In the genomic region with DNA sequence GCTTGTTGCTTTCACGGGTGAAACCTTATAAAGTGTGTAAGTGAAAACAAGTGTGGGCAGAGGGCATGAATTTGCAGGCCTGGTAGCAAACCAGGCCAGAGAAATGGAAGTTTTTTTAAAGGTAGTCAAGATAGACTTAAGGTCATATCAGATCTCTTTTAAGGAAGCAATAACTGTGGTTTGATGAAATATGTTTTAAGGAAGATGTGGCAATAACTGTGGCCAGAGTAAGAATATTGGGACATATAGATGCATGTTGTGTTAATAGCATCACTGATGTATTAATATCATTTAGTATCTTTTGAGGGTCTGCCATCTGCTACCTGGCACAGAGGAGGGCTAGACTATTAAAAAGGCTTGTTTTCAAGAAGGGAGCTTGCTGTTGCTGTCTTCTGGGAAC, we compare ENCODE assay signal across 28 mouse cellular contexts. TPM values are rescaled to one million over a fixed set of nuclear protein-coding genes. Genes with fewer than 3 reads are reported as not detected.
DNase-seq lines count a peak whose midpoint lies in the region; ATAC-seq and TF ChIP-seq lines count a peak whose summit lies in the region.
"Had no signal": no experiment of that assay in that cellular context is flagged by ENCODE, and none has a peak within 500 bp of the region (broad histone marks: within the 10 kb centered on the region; RNA-seq: fewer than 3 reads in every experiment).

No protein-coding gene starts in this region.

- 33% methylated on average over 1 of the region's 1 CpGs for WGBS in lung, postnatal 0 days
- 76% methylated on average over 1 of the region's 1 CpGs for WGBS in midbrain, embryonic 14.5 days

- no peak overlapping the region for H3K27ac ChIP-seq in lung, postnatal 0 days (ENCODE audit: low read length)
- H3K27ac ChIP-seq in midbrain, embryonic 14.5 days (replicated peaks; ENCODE audit: low read depth, low read length): no peak overlapping the region
- H3K27ac ChIP-seq: embryonic facial prominence, embryonic 10.5 days; embryonic facial prominence, embryonic 13.5 days; forebrain, embryonic 10.5 days; forebrain, embryonic 13.5 days; hindbrain, embryonic 14.5 days; hindbrain, postnatal 0 days had no signal

- H3K27me3 ChIP-seq in lung, postnatal 0 days (replicated peaks; ENCODE audit: insufficient read depth, low read length): no peaks in the 10 kb centered on the region
- H3K27me3 ChIP-seq in midbrain, embryonic 14.5 days (ENCODE audit: control insufficient read depth, insufficient read depth, low read length): no peaks in the 10 kb centered on the region
- H3K27me3 ChIP-seq: CH12.LX; embryonic facial prominence, embryonic 13.5 days; forebrain, embryonic 13.5 days had no signal

- TF ChIP-seq EP300 in lung, postnatal 0 days (IDR thresholded peaks at IDR 0.05): no peak

- H3K4me1 ChIP-seq in lung, postnatal 0 days (ENCODE audit: insufficient read depth, low read depth, low read length): no peaks in the 10 kb centered on the region
- H3K4me1 ChIP-seq in midbrain, embryonic 14.5 days (ENCODE audit: control insufficient read depth, insufficient read depth, low read length): no peaks in the 10 kb centered on the region
- H3K4me1 ChIP-seq: embryonic facial prominence, embryonic 10.5 days; embryonic facial prominence, embryonic 13.5 days; forebrain, embryonic 10.5 days; forebrain, embryonic 13.5 days had no signal

- no peaks in the 10 kb centered on the region for H3K9me3 ChIP-seq in lung, postnatal 0 days (ENCODE audit: low read length)
- H3K9me3 ChIP-seq in midbrain, embryonic 14.5 days (ENCODE audit: control insufficient read depth, low read length): no peaks in the 10 kb centered on the region
- H3K9me3 ChIP-seq: embryonic facial prominence, embryonic 10.5 days; embryonic facial prominence, embryonic 13.5 days; forebrain, embryonic 10.5 days; forebrain, embryonic 13.5 days; G1E had no signal

- 0 out of 2 replicates have a peak, but pooled peaks cover 14% of the 10 kb centered on the region for H3K36me3 ChIP-seq in lung, postnatal 0 days (ENCODE audit: insufficient read depth, low read length)
- H3K36me3 ChIP-seq in midbrain, embryonic 14.5 days (ENCODE audit: control insufficient read depth, insufficient read depth, low read length): peaks cover 40% of the 10 kb centered on the region

- peak; percentile 21 for DNase-seq in lung, postnatal 0 days (ENCODE audit: low spot score)
- no peak for DNase-seq in lung, postnatal 4 days
- DNase-seq in kidney, adult 11 months: no peak
- DNase-seq in midbrain, embryonic 14.5 days: no peak
- DNase-seq: adrenal gland, adult 2 months; adrenal gland, postnatal 14 days; B cell, adult 2 months; cerebellum, adult 11 months; cerebellum, adult 2 months; cerebellum, adult 9-11 months; cerebellum, postnatal 25 days; embryo, embryonic 11 days; gastrocnemius, postnatal 10 days; gastrocnemius, postnatal 36 days; heart, adult 11 months had no signal

- no peak for ATAC-seq in lung, postnatal 0 days
- ATAC-seq in hematopoietic stem cell, adult 5-6 weeks (replicated peaks in 1 of 2; ENCODE audit: insufficient read depth in 1 of 2, low FRiP score in 2 of 2, low TSS enrichment in 1 of 2, low read depth in 1 of 2, poor library complexity in 2 of 2, severe bottlenecking in 2 of 2): peak; percentile 46 to 66; a peak in 3 of 4 replicates
- peak; percentile 63; the same call in 1 of the 2 replicates for ATAC-seq in monocyte, adult 5-6 weeks (replicated peaks; ENCODE audit: insufficient number of reproducible peaks, low FRiP score, low TSS enrichment, poor library complexity, severe bottlenecking)
- ATAC-seq in midbrain, embryonic 14.5 days (ENCODE audit: low FRiP score, low TSS enrichment): no peak
- ATAC-seq: forebrain, embryonic 13.5 days; forebrain, embryonic 16.5 days; hindbrain, postnatal 0 days; inflammation-experienced regulatory T-cells, adult 6 months had no signal

- H3K4me3 ChIP-seq in lung, postnatal 0 days (ENCODE audit: low read depth, low read length): no peak overlapping the region
- no peak overlapping the region for H3K4me3 ChIP-seq in midbrain, embryonic 14.5 days (replicated peaks; ENCODE audit: low read depth, low read length)
- H3K4me3 ChIP-seq: embryonic facial prominence, embryonic 10.5 days; embryonic facial prominence, embryonic 13.5 days; forebrain, embryonic 10.5 days; forebrain, embryonic 13.5 days had no signal

- TF ChIP-seq CTCF in lung, postnatal 0 days (IDR thresholded peaks at IDR 0.05): no peak

- no peak overlapping the region for H3K4me2 ChIP-seq in lung, postnatal 0 days (replicated peaks; ENCODE audit: low read depth, low read length)
- no peak overlapping the region for H3K4me2 ChIP-seq in midbrain, embryonic 14.5 days (ENCODE audit: low read length)
- H3K4me2 ChIP-seq: embryonic facial prominence, embryonic 13.5 days; forebrain, embryonic 13.5 days; heart, embryonic 11.5 days; hindbrain, embryonic 14.5 days had no signal

- no peak overlapping the region for H3K9ac ChIP-seq in lung, postnatal 0 days (replicated peaks; ENCODE audit: low read depth)
- H3K9ac ChIP-seq in midbrain, embryonic 14.5 days (replicated peaks; ENCODE audit: low read length): no peak overlapping the region
- H3K9ac ChIP-seq: embryonic facial prominence, embryonic 13.5 days; forebrain, embryonic 13.5 days; hindbrain, embryonic 14.5 days had no signal

RNA-seq across cellular contexts. Expression of a gene that starts 10.0 kb away (rescaled TPM):
- 15.4 and 15.6 TPM in 2 replicates for polyA plus RNA-seq in lung, postnatal 0 days (2015; fragmentation: Nextera tagmentation; extraction: Ambion mirVana)
- 23.3 and 28.2 TPM in 2 replicates for total RNA-seq in hematopoietic stem cell, adult 5-6 weeks (2017)
- 3.8 to 8.8 TPM (median 5.2 TPM) in 3 replicates for total RNA-seq in monocyte, adult 5-6 weeks (2017)
- polyA plus RNA-seq in midbrain, embryonic 14.5 days (2014; fragmentation: Nextera tagmentation; extraction: Ambion mirVana): 38.1 and 48.9 TPM in 2 replicates

RNA-seq across cellular contexts. Expression of a gene that starts 27.0 kb away (rescaled TPM):
- polyA plus RNA-seq in lung, postnatal 0 days (2015; fragmentation: Nextera tagmentation; extraction: Ambion mirVana): 139 and 158 TPM in 2 replicates
- total RNA-seq in hematopoietic stem cell, adult 5-6 weeks (2017): 78.3 and 103 TPM in 2 replicates
- 97.1 to 190 TPM (median 152 TPM) in 3 replicates for total RNA-seq in monocyte, adult 5-6 weeks (2017)
- 175 and 183 TPM in 2 replicates for polyA plus RNA-seq in midbrain, embryonic 14.5 days (2014; fragmentation: Nextera tagmentation; extraction: Ambion mirVana)

RNA-seq across cellular contexts. Expression of a gene that starts 27.0 kb away (rescaled TPM):
- polyA plus RNA-seq in lung, postnatal 0 days (2015; fragmentation: Nextera tagmentation; extraction: Ambion mirVana): 95.9 and 98.9 TPM in 2 replicates
- 83.4 and 84.1 TPM in 2 replicates for total RNA-seq in hematopoietic stem cell, adult 5-6 weeks (2017)
- total RNA-seq in monocyte, adult 5-6 weeks (2017): 66.2 to 102 TPM (median 90.5 TPM) in 3 replicates
- 124 and 128 TPM in 2 replicates for polyA plus RNA-seq in midbrain, embryonic 14.5 days (2014; fragmentation: Nextera tagmentation; extraction: Ambion mirVana)

Comparison
In these comparisons a context has a peak if more than half of its experiments do, and no peak if none do; other contexts are left out.
1. ATAC-seq: peak in hematopoietic stem cell, adult 5-6 weeks (2 of 2) and monocyte, adult 5-6 weeks (single experiment); none in lung, postnatal 0 days (single experiment) and midbrain, embryonic 14.5 days (single experiment).